Mouse (Mus musculus) fibroblast of lung, adult 2 months (primary cell): ENCODE results near the gene Ndufaf2.

Source experiments
- DNase-seq: peaks from one replicate; pipeline ENCODE4 v3.0.0-alpha.2; 2011; ENCODE audit warnings: low read depth

The Ndufaf2 gene

DNA sequence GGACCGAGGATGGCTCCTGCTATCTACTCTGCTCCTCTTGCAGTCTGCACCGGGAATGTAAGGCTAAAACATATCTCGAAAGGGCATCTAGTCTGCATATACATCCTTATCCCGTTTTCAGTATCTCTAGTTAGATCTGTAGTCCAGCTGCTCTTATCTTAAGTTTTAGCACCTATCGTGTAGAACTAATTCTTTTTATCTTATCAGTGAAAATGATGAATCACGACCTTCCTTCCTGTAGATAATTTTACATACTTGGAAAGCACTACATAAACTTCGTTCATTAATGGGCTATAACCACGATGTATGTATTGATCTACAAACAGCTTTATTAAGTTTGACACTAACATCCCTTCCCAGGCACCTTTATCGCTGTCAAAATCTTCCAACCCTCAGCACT is 118.5 kb downstream of the Ndufaf2 start:
- DNase-seq, result no peak

DNA sequence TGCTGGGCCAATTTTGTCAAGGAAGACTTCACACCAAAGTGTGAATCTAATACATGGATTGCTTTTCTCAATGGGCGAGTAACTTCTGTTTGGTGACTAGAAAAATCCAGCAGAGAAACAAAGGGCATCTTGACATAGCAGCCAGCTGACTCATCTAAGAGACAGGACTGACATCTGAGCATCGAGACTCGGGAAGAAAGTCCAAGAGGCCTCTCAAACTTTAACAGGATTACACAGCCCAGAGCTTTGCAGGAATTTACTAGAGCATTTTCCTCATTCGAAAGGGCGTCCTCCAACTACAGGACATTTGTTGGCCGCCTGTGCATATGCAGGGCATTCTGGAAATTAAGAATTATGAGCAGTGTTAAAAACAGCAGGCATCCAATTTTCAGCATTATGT is 119.0 kb downstream of the Ndufaf2 start:
- no peak for DNase-seq

DNA sequence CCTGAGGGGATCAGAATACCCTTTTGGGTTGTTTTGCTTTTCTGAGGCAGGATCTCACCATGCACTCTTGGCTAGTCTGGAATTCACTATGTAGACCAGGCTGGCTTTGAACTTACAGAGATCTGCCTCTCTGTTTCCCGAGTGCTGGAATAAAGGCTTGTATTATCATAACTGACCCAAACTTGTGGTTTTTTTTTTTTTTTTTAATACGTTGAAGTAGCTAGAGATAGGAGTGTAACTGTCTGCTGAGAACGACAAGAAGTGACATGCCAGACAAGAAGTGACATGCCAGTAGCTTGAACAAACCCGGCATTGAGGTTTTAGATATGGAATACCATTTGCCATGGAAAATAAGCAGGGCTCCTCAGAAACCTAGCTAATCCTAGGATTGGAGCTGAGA is 125.6 kb downstream of the Ndufaf2 start:
- no peak for DNase-seq

DNA sequence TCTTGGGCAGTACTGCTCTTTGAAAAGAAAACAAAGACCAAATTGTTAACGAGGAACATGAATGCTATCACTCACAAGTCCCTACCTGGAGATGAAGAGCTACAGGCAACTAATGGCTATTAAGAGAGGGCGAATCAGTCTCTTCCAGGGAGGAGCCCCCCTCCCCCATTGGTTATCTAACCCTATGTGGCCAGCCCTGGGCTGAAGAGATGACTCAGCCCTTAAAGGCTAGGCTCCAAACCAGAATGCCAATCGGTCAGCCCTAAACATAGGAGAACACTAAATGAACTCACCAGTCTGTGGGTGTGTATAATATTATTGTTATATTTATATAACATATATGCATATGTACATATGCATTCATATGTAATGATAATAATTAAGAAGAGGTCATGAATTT is 132.6 kb downstream of the Ndufaf2 start:
- DNase-seq, result peak; percentile 29

DNA sequence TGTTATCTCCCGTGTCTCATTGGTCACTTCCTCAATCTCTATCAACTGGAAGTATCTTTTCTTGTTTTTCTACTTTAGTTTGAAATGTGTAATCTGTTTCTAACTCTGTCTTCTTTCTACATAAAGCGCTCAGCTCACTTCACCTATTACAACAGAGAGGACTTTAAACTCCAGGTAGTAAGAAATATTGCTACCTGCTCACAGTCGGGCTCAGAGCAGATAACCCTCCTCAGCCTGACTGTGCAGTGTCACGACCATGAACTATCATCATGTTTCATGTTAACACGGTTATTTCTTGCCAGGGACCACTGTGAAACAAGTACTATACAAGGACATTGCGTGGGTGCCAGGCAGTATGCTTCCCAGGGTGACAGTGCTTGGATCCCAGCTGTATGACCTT is 141.1 kb downstream of the Ndufaf2 start:
- no peak for DNase-seq

DNA sequence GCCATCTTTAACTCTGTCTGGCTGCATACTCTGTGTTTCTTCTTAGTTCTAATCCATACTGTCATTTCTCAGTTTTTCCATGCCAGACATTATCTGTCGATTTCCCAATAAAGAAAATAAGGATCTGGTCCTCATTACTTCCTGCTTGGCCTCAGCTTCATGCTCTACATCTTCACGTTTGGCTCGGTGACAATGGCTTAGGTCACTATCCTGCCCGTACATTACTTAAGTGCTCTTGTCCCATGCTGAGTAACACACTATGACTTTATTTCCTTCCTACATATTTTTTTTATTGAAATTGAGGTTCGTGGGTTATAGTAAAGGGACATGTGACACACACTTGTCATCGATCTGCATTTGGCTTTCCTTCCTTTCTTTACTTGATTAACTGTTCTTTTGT is 143.3 kb downstream of the Ndufaf2 start:
- no peak for DNase-seq

DNA sequence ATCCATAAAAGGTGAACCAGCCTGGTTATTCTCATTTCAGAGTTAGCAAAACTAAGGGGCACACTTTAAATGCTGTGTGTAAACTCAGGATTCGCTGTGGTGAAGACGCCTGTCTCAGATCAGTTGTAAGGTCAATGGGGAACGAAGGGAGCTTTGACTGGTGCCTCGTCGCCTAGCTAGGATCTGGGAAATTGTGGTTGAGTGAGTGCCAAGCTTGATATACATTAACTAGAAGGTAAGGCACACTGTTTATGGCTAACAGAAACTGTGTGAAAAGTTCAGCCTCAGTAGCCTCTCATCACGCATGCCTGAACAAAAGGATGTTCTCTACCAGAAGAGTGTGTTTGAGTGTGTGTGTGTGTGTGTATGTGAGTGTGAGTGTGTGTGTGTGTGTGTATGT is 144.6 kb downstream of the Ndufaf2 start:
- DNase-seq, result no peak

DNA sequence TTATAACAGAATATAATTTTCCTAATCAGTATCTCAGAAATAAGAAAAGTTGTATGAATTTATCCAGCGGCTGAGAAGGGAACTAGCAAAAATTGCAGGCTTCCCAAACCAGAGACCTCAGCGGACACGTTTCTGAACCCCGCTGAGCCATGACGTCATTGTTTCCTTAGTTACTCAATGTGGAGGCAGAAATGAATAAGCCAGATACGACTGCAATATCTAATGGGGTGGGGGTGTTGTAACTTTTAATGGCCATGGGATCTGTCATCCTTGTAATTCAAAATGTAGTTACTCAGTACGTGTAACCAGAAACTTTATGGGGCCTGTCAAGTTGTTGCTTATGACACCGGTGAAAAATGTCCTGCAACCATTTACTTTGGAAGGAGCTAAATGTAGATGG is 145.3 kb downstream of the Ndufaf2 start:
- DNase-seq, result no peak

DNA sequence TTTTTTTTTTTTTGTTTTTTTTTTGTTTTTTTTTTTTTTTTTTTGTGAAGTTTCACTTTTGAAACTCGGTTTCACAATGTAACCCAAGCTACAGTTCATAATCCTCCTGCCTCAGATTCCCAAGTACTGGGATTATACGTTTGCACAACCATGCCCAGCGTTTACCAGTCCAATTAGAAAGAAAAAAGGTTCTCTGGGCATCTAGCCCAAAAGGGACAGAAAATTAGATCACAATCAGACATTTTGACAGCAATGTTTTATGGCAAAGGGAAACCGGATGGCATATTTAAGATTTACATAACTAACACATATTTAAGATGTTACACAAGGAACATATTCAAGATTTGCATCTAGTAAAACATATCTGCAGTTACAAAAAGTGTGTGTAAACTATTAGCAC is 150.6 kb downstream of the Ndufaf2 start:
- DNase-seq, result no peak

DNA sequence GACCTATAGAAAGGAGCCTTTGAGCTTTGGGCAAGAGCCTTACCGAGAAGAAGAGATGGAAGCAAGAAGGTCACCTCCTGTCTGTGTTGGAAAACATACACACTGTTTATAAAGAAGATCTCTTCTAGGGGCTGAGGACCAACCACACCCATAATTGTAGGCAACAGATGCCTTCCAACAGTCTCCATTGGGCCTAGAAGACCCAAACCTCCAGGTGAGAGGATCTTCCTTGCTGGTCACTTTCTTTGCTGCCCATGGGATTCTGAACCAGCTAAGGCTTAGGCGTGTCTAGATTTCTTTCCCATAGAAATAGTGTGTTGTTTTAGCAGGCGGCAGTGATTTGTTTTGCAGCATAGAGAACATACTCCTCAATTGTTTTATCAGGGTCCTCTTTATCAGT is 162.1 kb downstream of the Ndufaf2 start:
- no peak for DNase-seq

DNA sequence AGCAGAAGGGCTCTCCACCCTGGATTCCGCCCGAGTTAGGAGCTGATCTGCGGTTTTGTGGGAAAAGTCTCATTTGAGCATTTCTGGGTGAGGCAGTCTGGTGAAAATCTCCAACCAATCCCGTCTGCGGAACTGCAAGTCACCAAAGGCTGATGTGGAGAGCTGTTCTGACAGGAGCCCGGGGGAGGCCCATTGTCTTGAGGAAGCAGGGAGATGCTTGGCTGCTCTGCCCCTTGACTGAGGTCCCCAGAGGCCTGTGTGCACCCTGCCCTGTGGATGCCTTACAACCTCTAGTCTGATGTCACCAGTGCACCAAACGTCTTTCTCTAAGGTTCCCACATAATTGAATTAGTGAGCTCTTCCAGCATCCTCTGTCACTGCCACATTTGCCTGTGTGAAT is 163.2 kb downstream of the Ndufaf2 start:
- no peak for DNase-seq

DNA sequence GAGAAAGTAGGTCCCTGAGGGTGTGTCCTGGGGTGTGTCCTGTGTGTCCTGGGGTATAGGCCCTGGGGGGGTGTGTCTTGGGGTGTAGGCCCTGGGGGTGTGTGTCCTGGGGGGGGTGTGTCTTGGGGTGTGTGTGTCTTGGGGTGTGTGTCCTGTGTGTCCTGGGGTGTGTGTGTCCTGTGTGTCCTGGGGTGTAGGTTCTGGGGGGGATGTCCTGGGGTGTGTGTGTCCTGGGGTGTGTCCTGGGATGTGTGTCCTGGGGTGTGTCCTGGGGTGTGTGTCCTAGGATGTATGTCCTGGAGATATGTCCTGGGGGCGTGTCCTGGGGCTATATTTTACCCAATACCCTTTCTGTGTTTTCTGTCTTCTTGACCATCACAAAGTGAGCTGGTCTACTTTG is 165.8 kb downstream of the Ndufaf2 start:
- no peak for DNase-seq

DNA sequence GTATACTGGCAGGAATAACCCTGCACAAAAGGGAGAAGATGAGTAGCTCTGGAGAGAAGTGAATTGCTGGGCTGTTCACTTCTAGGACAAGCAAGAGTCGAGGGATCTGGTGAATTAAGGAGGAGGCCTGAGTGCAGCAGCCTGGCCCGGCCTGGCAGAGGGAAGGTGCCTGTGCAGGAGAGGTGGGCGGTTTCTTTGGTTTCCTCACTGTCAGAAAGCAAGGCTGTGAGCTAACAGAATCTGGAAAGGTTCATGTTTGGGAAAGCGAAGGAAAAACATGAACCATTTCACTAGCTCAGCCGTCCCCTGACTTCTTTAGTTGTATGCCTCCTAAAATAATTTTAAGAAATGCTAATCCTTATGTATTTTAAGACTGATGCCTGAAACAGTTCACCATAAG is 173.8 kb downstream of the Ndufaf2 start:
- DNase-seq, result no peak

DNA sequence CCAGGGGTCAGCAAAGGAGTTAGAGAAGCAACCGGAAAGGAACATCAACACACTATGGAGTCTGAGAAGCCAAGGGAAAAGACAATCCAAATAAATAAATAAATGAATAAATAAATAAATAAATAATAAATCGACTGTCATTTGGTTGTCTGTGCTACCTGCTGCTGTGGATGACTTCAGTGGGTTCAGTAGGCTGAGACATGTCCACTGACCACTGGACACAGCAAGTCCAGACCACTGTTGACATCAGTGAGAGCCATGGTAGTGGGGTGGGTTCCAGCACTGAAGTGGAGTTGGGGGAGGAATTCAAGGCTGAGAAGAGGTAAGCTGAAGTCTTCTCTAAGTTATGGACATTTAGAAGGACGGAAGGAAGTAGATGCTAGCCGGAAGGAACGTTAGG is 174.2 kb downstream of the Ndufaf2 start:
- DNase-seq, result no peak

DNA sequence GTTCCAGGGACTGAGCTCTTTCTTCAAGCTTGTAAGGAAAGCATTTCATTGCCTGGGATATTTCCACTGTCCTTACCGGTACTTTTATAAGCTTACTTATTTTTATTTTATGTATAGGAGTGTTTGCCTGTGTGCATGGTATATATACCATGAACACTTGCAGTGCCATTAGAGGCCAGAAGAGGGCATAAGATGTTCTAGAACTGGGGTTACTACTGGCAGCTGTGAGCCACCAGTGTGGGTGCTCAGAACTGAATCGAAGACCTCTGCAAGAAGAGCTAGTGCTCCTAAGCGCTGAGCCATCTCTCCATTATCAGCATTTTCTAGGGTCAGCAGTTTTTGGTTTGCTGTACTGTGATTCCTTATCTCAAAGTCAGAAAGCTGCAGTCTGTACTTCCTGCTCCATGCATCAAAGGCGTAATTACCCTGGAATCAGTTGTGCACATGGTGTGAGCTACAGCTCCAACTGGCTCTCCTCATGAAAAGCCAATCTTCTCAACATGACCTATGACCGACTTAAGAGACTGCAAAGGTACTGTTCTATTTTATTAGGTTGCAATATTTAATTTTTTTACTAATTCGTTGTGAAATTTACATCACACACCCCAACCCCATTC is 175.1 kb downstream of the Ndufaf2 start:
- DNase-seq, result no peak

DNA sequence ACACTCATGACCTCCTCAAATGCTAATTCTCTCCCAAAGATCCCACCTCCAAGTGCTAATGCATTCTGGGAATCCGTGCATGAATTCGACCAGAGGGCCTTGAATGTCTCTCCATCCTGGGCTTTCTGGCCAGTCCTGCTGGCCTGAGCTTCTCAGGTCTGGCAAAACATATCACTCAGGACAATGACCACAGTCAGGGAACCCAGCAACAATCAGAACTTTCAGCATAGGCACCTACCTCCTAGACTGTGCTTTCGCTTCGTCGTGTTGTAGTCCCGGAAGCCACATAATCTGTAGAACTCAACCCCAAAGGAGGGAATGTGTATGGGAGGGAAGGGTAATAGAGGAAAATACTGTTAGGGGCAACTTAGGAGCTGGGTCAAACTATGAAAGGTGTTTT is 179.0 kb downstream of the Ndufaf2 start:
- DNase-seq, result no peak

DNA sequence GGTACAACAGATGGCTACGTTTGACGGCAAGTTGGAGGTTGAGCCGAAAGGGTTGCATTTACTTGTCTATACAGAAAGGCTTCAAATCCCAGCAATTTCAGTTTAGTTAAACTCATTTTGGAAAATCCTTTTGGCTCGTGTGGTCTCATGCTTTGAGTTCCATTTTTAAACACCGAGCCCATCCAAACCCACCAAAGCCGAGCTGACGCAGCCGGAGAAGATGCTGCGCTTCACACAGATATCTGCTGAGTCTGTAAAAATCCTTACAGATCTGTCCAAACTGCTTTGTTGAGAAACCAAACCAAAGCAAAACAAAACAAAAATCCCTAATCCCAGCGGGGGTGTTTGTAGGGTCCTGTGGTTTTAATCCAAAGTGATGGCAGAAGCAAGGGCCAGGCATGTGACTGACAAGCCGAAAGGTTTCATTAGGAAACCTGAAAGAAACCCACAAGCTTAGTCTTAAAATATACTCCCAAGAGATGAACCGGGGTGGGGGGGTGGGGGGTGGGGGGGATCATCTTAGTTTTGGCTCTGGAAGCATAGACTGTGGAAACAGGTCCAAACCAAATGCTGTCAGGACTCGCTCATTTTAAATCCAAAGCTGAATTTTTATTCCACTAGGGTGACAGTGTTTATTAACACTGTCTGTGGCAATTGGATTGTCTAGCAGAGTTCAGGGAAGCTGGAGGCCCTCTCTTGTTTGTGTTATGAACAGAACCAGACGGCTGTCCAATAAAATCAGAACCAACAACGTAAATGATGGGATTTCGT is 181.4 kb downstream of the Ndufaf2 start:
- no peak for DNase-seq

DNA sequence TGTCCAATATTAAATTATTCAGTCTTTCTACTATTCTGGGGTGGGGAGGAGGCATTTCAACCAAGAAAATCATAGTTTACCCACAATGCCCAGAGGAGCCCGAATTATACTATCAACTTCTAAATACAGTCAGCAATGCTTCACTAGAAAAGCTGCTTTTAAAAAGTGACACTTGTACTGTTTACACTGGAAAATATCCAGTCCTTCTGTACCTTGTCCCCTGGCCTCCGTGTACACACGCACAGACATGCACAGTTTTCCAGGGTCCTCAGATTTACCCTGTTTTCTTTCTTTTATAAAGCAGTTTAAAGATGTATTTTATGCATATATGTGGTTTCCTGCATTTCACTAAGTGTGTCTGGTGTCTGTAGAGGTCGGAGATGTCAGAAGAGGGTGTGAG is 186.0 kb downstream of the Ndufaf2 start:
- DNase-seq, result no peak

DNA sequence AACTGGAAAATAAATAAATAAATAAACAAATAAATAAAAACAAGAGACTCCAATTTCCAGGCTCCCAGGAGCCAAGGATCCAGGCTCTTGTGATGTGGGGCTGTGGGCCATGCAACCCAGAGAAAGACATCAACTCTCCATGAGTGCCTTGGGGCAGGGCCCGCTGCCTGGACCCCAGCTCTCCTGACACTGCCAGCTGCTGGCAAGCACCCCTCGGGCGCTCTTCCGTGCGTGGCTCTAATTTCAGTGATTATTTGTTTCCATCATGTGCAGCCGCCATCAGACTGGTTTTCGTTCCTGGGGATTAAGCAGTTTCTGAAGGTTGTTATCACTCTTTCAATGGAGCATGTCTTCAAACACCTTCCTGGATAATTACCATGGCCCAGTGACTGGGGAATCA is 186.6 kb downstream of the Ndufaf2 start:
- DNase-seq, result no peak

DNA sequence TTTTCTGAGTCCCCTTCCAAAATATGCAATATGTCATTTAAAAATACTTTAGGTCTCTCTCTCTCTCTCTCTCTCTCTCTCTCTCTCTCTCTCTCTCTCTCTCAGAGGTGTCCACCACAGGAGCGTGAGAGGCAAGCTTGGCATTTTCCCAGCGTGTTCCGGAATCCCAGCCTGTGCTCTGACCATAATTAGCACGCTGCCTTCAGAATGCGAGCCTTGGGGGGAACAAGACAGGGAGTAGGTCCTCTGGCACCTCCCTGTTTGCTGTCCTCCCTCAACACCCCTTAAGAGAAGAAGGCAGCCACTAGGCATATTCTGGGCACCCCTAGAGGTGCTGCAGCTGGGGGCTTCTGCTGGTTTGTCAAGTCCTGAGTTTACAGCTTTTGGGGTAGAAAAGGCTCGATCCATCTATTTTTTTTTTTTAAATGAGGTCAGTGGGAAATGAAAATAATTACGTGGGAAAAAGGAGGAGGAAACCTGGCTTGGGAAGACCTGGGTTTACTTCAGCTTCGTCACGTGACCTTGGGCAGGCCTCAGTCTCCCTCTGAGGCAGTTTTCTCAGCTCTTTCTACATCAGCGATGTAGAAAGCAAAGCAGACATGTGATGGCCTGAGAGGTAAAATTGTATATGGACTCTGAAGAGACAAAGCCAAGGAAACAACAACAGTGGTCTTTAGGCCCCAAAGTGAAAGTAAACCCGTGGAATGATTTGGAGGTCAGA is 187.8 kb downstream of the Ndufaf2 start:
- no peak for DNase-seq

DNA sequence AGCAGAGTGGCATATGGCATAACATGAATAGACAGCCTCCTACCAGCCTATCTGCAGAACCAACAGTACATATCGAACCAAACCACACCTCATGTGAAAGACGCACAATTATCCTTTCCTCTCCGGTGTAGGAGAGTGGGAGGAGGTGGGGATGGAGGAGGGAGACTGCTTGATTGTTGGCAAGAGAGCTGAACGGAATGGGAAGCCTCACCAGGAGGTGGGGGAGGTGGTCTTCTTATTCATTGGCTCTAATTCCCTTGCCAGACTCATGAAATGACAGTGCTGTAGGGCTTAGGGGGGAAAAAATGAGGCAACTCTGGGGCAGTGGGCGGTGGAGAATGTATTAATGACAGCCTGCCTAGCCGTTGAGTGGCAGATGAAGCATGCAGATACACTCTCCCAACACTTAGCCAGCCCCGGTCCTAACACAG is 188.4 kb downstream of the Ndufaf2 start:
- DNase-seq, result no peak

DNA sequence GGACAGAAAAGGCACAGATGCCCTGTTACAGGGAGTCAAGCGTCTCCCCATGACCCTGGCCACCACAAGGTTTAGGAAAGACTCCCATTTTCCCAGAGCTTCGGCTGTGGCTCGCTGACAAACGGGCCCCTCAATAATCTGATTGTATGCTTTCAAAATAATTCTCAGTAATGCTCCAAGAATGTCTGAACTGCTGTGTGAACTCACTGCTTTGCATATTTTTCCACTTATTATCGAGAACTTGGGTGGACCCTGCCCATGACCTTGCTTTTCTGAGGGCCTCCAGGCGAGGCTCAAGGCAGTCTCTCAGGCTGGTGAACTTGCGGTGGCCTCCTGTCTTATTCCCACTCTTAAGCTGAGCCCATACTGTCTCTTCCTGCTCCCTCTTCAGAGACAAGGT is 193.8 kb downstream of the Ndufaf2 start:
- peak; percentile 79 for DNase-seq

DNA sequence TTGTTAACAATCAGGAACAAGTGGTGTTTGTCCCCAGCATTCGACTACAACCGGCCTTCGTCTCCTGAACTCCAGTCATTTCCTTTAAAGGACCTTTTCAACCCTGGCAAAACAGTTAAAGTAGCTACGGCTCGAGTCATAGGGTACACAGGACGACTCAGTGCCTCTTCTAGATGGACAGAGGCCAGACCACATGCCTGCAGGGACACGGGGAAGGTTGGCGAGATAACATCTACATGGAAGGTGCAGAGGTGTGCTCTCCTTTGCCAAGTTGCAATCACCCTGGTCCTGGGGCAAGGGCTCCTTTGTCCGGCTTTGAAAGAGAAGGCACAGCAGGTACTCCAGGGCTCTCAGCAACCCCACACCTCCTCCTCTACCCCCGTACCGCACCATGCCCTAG is 195.0 kb downstream of the Ndufaf2 start:
- no peak for DNase-seq
